Mouse (Mus musculus): Measurements from ENCODE around the gene Myo10. TPM values are rescaled to one million over a fixed set of nuclear protein-coding genes. Genes with fewer than 3 reads are reported as not detected.

Myo10 gene
- polyA plus RNA-seq, 1 experiment = 45.4 TPM

GRCm38 (mm10) chr15:25769524-25770255 is 147.4 kb downstream of the Myo10 start:
- Histone ChIP-seq H3K4me1 (ENCODE audit: control insufficient read depth, insufficient read depth, low read length) (peaks cover 14% of the 10 kb centered on the region; the same call in 1 of the 2 replicates), H3K27me3 (replicated peaks; ENCODE audit: control insufficient read depth, insufficient read depth, low read length) (no peaks in the 10 kb centered on the region), H3K4me3 (ENCODE audit: insufficient read depth, low read depth, low read length) (no peak overlapping the region), H3K36me3 (ENCODE audit: control insufficient read depth, insufficient read depth, low read length) (no peaks in the 10 kb centered on the region), H3K27ac (ENCODE audit: insufficient read depth, low read depth, low read length) (peak overlapping the region; percentile 11)
- DNase-seq = peak; percentile 47
- TF ChIP-seq CTCF (conservative IDR thresholded peaks at IDR 0.05; ENCODE audit: insufficient read depth, insufficient read length, low read depth, low read length) (no peak), POLR2A (IDR thresholded peaks at IDR 0.05; ENCODE audit: low read depth, low read length) (no peak)
- WGBS = 51% methylated on average over 9 of the region's 9 CpGs

- peaks cover 18% of the 10 kb centered on the region; the same call in 1 of the 2 replicates for H3K4me1 ChIP-seq (ENCODE audit: control insufficient read depth, insufficient read depth, low read length)
- H3K4me3 ChIP-seq (ENCODE audit: insufficient read depth, low read depth, low read length) = no peak overlapping the region
- H3K36me3 ChIP-seq (ENCODE audit: control insufficient read depth, insufficient read depth, low read length) = no peaks in the 10 kb centered on the region
- 89% methylated on average over 10 of the region's 10 CpGs for WGBS
- H3K27ac ChIP-seq (ENCODE audit: insufficient read depth, low read depth, low read length) = no peak overlapping the region; the same call in 1 of the 2 replicates
- DNase-seq = no peak
- H3K27me3 ChIP-seq (replicated peaks; ENCODE audit: control insufficient read depth, insufficient read depth, low read length) = no peaks in the 10 kb centered on the region
- no peak for TF ChIP-seq CTCF (conservative IDR thresholded peaks at IDR 0.05; ENCODE audit: insufficient read depth, insufficient read length, low read depth, low read length)
- no peak for TF ChIP-seq POLR2A (IDR thresholded peaks at IDR 0.05; ENCODE audit: low read depth, low read length)
Measured at GRCm38 (mm10) chr15:25771782-25772181, 149.5 kb downstream of the Myo10 start.

- no peak for TF ChIP-seq POLR2A (IDR thresholded peaks at IDR 0.05; ENCODE audit: low read depth, low read length)
- Histone ChIP-seq H3K27ac (ENCODE audit: insufficient read depth, low read depth, low read length) (peak overlapping the region; percentile 41), H3K4me3 (ENCODE audit: insufficient read depth, low read depth, low read length) (peak overlapping the region; percentile 33), H3K36me3 (ENCODE audit: control insufficient read depth, insufficient read depth, low read length) (no peaks in the 10 kb centered on the region; the same call in 1 of the 2 replicates), H3K27me3 (replicated peaks; ENCODE audit: control insufficient read depth, insufficient read depth, low read length) (no peaks in the 10 kb centered on the region), H3K4me1 (ENCODE audit: control insufficient read depth, insufficient read depth, low read length) (peaks cover 18% of the 10 kb centered on the region; the same call in 1 of the 2 replicates)
- 11% methylated on average over 21 of the region's 21 CpGs for WGBS
- DNase-seq = peak; percentile 86
Measured at GRCm38 (mm10) chr15:25773711-25774513, 151.6 kb downstream of the Myo10 start.

GRCm38 (mm10) chr15:25778937-25779336 is 156.6 kb downstream of the Myo10 start:
- 47% methylated on average over 8 of the region's 8 CpGs for WGBS
- peaks cover 4% of the 10 kb centered on the region for H3K36me3 ChIP-seq (ENCODE audit: control insufficient read depth, insufficient read depth, low read length)

GRCm38 (mm10) chr15:25779522-25780191 is 157.3 kb downstream of the Myo10 start:
- WGBS = 78% methylated on average over 23 of the region's 23 CpGs
- H3K4me1 ChIP-seq (ENCODE audit: control insufficient read depth, insufficient read depth, low read length) = peaks cover 4% of the 10 kb centered on the region; the same call in 1 of the 2 replicates
- TF ChIP-seq CTCF (conservative IDR thresholded peaks at IDR 0.05; ENCODE audit: insufficient read depth, insufficient read length, low read depth, low read length) (no peak), POLR2A (IDR thresholded peaks at IDR 0.05; ENCODE audit: low read depth, low read length) (no peak)
- no peaks in the 10 kb centered on the region for H3K27me3 ChIP-seq (replicated peaks; ENCODE audit: control insufficient read depth, insufficient read depth, low read length)
- DNase-seq = no peak
- peaks cover 5% of the 10 kb centered on the region for H3K36me3 ChIP-seq (ENCODE audit: control insufficient read depth, insufficient read depth, low read length)
- H3K4me3 ChIP-seq (ENCODE audit: insufficient read depth, low read depth, low read length) = no peak overlapping the region
- H3K27ac ChIP-seq (ENCODE audit: insufficient read depth, low read depth, low read length) = no peak overlapping the region

More at GRCm38 (mm10) chr15:25778937-25779336, 156.6 kb downstream of the Myo10 start:
- Histone ChIP-seq H3K4me1 (ENCODE audit: control insufficient read depth, insufficient read depth, low read length) (peaks cover 9% of the 10 kb centered on the region; the same call in 1 of the 2 replicates), H3K27ac (ENCODE audit: insufficient read depth, low read depth, low read length) (no peak overlapping the region), H3K4me3 (ENCODE audit: insufficient read depth, low read depth, low read length) (no peak overlapping the region), H3K27me3 (replicated peaks; ENCODE audit: control insufficient read depth, insufficient read depth, low read length) (no peaks in the 10 kb centered on the region)
- DNase-seq = no peak
- TF ChIP-seq POLR2A (IDR thresholded peaks at IDR 0.05; ENCODE audit: low read depth, low read length) (no peak), CTCF (conservative IDR thresholded peaks at IDR 0.05; ENCODE audit: insufficient read depth, insufficient read length, low read depth, low read length) (no peak)

GRCm38 (mm10) chr15:25781053-25781452 is 158.7 kb downstream of the Myo10 start:
- no peaks in the 10 kb centered on the region for H3K27me3 ChIP-seq (replicated peaks; ENCODE audit: control insufficient read depth, insufficient read depth, low read length)
- H3K4me3 ChIP-seq (ENCODE audit: insufficient read depth, low read depth, low read length) = no peak overlapping the region
- DNase-seq = no peak
- TF ChIP-seq POLR2A (IDR thresholded peaks at IDR 0.05; ENCODE audit: low read depth, low read length) = no peak
- no peaks in the 10 kb centered on the region; the same call in 1 of the 2 replicates for H3K4me1 ChIP-seq (ENCODE audit: control insufficient read depth, insufficient read depth, low read length)
- 91% methylated on average over 33 of the region's 33 CpGs for WGBS
- H3K27ac ChIP-seq (ENCODE audit: insufficient read depth, low read depth, low read length) = no peak overlapping the region
- H3K36me3 ChIP-seq (ENCODE audit: control insufficient read depth, insufficient read depth, low read length) = peaks cover 9% of the 10 kb centered on the region

Data from kidney, adult 2 months (tissue).